Mouse (Mus musculus): ENCODE measurements around the gene Tbcel. TPM values are rescaled to one million over a fixed set of nuclear protein-coding genes. Genes with fewer than 3 reads are reported as not detected.

Gene Tbcel
- total RNA-seq, 2 experiments from 2014 or later: 56.4 to 59.3 TPM

DNA sequence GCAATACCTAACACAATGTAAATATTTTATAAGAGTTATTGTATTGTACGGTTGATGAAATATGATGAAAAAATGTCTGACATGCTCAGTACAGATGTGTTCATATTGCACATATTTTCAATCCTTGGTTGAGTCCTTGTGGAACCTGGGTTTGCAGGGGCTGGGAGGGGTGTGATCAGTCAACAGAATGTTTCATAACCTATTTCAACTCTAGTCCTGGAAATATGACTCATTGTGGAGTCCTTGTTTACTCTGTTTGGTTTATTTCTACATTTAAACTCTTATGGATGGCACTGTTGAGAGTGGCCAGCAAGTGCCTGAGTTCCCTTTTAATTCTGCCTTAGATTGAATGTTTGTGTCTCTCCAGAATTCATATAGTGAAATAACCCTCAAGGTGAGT lies 22.9 kb downstream of the Tbcel start:
- no peak for DNase-seq

DNA sequence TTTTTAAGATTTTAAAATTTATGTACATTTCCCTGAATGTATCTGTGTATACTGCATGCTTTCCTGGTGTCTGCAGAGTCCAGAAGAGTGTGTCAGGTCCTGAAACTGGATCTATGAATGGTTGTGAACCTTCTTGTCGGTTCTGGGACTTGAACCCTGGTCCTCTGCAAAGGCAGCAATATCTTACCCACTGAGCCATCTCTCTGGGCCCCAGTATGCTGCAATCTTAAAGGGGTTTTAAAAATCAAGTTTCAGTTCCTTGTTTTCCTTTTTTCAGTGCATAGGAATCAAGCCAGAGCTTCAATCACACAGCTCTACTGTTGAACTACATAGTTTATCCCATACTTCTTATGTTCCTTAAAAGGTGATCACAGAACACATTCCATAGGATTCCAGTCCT lies 24.7 kb downstream of the Tbcel start:
- DNase-seq: no peak

GRCm38 (mm10) chr9:42476166-42476565 lies 31.4 kb downstream of the Tbcel start:
- no peak for DNase-seq

DNA sequence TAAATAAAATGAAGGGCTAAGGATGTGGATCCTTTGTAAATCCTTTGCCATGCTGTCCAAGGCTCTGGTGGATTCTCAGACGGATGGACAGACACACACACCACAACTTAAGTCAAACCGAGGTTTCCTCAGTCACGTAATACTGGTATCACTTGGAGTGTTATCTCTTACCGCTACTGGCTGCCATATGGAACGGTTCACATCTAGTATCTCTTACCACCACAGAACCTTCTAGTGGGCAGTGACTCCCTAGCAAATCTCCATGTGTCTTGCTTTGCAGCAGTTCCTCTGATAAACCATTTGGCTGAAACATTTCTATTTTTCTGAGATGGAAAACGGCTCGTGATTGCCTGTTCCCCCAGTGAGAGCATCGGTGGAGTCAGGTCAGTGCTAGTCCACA lies 33.4 kb downstream of the Tbcel start:
- no peak for DNase-seq

DNA sequence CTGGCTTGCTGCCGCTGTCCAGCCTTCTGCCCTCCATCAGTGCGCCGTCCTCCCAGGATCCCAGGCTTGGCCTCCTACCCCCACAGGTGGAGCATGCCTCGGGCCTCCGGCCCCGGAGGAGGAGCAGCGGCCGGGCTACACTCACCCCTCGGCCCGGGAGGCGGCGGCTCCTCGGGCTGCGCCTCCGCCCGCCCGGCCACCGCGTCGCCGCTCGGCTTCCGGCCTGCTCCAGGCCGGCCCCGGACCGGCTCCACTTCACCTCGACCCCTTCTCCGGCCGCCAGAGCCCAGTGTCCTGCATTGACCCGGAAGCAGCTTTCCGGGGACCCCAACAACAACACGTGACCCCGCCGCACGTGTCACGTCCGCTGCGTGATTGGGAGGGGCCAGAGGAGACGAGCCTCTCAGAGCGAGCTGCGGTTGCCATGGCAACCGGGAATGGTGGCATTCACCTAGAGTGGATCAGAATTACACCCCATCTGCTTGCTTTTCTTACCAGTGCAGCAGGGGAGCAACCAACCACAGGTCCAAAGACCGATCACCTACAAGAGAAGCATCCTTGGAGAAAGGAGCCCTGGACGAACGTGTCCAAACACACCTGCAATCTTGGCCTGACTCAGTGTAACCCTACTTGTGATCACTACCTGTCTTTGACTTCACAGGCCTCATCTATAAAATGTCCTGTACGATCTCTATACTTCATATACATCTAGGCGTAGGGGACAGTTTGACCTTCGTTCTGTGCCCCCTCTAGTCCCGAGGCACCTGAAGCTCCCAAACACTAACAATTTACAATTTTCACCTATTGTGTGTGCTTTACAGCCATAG lies 35.5 kb downstream of the Tbcel start:
- peak; percentile 89 for DNase-seq

DNA sequence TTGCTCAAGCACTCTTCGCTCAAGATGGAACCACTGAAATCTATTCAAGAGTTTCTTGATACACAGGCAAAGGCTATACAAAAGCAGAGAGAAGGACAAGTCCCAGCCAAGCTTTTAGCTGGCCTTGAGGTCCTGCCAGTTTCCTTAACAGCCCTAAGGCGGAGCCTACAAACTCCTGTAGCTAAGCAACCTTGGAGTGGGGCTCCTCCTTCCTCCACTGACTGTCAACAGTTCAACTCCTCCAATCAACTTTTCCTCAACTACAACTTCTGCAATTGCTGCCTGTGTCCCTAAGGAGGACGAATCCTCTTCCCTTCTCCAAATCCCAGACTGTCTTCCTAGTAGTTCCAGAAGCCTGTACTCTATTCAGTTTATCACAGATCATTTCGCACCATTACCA lies 36.4 kb downstream of the Tbcel start:
- no peak for DNase-seq

- DNase-seq: no peak
Measured at GRCm38 (mm10) chr9:42469323-42469722, 38.3 kb downstream of the Tbcel start.

DNA sequence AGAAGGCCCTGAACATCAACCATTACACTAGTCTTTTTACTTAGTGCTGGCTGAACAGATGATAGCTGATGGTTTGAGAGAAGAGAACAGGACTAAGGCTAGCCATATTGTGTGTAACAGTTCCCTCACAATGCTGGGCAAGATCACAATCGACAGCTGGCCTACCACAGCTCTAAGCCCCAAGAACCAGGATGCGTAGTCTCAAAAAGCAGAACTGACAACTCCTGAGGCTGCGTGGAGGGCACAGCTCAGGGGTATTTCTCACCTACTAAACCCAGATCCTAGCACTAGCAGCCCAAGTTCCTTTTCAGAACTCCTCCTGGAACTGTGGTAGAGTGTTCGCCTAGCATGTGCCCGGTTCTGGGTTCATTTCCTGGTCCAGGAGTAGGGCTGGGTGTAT lies 39.2 kb downstream of the Tbcel start:
- DNase-seq: no peak

- DNase-seq: no peak
Measured at GRCm38 (mm10) chr9:42467116-42467815, 40.3 kb downstream of the Tbcel start.

- DNase-seq: no peak
Measured at GRCm38 (mm10) chr9:42465661-42466091, 41.9 kb downstream of the Tbcel start.

DNA sequence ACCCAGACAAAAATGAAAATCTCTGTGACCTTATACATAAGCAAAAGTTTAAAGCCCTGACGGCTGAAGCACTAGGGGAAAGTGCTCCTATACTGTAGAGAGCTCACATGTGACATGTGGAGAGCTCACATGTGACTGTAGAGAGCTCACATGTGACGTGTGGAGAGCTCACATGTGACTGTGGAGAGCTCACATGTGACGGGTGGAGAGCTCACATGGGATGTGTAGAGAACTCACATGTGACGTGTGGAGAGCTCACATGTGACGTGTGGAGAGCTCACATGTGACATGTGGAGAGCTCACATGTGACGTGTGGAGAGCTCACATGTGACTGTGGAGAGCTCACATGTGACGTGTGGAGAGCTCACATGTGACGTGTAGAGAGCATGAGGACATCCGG lies 43.4 kb downstream of the Tbcel start:
- no peak for DNase-seq

- no peak for DNase-seq
Measured at GRCm38 (mm10) chr9:42463220-42463989, 44.2 kb downstream of the Tbcel start.

DNA sequence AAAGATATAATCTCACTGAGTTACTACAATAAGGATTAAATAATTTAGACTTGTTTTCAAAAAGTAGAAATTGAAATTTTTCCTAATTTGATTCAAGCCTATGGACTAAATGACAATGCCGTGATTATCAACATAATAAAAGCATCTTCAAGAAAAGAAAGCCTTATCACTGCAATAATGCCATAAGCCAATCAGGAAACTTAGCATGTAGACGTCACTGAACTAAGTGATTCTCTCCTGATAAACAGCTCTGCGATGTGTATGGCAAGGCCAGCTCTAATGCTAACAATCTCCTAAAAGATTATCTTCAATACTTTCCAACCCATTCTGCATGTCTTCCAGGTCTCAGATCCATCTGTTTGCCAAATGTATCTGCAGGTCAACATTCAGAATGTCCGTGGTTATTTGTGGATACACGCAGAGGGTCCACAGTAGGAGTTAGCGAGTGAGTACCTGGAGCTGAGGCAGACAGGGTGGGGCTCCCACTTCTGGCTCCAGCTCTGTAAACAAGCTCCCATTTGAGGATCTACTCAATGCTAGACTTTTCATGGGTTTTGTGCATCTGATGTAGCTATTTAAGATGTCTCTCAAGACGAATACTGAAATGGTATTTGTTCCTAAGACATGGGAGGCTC lies 44.9 kb downstream of the Tbcel start:
- DNase-seq: no peak

GRCm38 (mm10) chr9:42461390-42462108 lies 46.1 kb downstream of the Tbcel start:
- no peak for DNase-seq

- DNase-seq: no peak
Measured at GRCm38 (mm10) chr9:42460353-42460752, 47.3 kb downstream of the Tbcel start.

DNA sequence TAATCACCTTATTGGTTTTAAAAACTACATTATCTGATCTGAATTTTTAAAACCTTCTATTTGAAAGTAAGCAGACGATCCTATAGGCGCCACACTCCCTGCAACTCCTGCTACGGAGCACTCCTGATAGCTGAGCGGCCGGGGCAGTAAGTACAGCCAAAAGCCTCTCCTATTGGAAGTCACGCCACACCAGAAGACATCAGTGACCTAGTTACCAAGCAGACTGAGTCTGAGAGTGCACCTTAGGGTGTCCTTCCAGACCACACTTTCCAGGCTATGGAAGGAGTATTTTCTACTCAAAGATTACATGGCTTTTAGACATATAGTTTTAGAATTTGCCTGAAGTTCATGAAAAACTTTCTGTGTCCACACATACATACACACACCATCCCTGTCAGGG lies 47.9 kb downstream of the Tbcel start:
- no peak for DNase-seq

GRCm38 (mm10) chr9:42458741-42459515 lies 48.7 kb downstream of the Tbcel start:
- DNase-seq: no peak

GRCm38 (mm10) chr9:42457501-42457900 lies 50.1 kb downstream of the Tbcel start:
- no peak for DNase-seq

GRCm38 (mm10) chr9:42454364-42454763 lies 53.2 kb downstream of the Tbcel start:
- no peak for DNase-seq

DNA sequence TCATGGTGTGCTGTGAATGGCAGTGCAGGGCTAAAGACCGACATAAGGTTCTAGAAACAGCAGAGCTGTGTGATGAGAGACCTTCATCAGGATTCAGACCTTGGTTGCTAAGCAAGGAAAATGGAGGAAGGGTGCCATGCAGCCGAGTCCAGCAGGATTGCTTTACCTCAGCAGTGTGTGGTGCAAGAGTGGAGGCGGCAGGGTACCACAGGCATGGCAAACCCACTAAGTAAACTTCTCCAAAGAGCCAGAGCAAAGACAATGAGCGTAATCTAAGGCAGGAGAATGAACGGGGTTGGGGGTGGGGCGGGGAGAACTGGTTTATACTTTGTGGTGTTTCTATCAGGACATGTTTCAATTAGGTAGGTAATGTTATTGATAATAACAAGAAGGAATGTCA lies 58.6 kb downstream of the Tbcel start:
- no peak for DNase-seq

DNA sequence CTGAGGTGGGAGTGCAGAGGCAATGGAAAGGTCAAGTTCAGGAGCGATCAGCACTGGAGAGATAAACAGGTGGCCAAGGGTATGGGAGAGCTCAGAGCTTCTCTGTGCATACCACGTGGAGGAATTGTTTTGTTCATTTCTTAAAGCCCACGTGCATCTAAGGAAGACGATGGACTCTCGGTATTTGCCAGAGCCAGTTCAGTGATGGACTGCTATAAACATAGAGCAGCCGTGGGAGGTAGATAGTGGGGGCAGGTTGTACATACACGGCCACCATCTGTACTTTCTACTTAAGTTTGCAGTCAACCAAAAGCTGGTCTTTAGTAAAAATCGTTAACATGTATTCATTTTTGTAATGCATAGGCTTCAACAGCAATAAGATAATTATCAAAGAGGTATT lies 65.5 kb downstream of the Tbcel start:
- DNase-seq: no peak

All from layer of hippocampus, postnatal 36 days (tissue).